Mouse (Mus musculus) left cerebral cortex, adult 18-20 months (tissue): Measurements from ENCODE around the gene Akap12. TPM values are rescaled to one million over a fixed set of nuclear protein-coding genes. Genes with fewer than 3 reads are reported as not detected.

Experiments used
- DNase-seq, 2 experiments: peaks; one replicate each; pipeline ENCODE4 v3.0.0; 2021 to 2022; ENCODE audit warnings: low spot score in 2 of 2, mixed read lengths in 1 of 2
- total RNA-seq, 2 experiments: library from RNA; stranded (reverse); gene quantifications; 2 replicates each; pipeline ENCODE4 v1.2.3; 2021

The Akap12 gene
- total RNA-seq, 2 experiments from 2014 or later: 17.5 to 19.2 TPM

- peak; percentile 29 to 36 for DNase-seq
These were observed 125.7 kb downstream of the Akap12 start for GRCm38 (mm10) chr10:4391851-4392250.

- no peak for DNase-seq
These were observed 129.1 kb downstream of the Akap12 start for GRCm38 (mm10) chr10:4395321-4395720.

GRCm38 (mm10) chr10:4398058-4398457, 131.9 kb downstream of the Akap12 start:
- DNase-seq: no peak

- peak in 1 of 2 experiments; percentile 49 for DNase-seq
These were observed 138.8 kb downstream of the Akap12 start for GRCm38 (mm10) chr10:4404895-4405491.

GRCm38 (mm10) chr10:4405511-4405910, 139.3 kb downstream of the Akap12 start:
- no peak for DNase-seq

- no peak for DNase-seq
These were observed 141.0 kb downstream of the Akap12 start for GRCm38 (mm10) chr10:4407191-4407590.

Other genes with a start within 250 kb of the Akap12 start
- 10 to 100 TPM; 11.5 to 12.6 TPM for gene Zbtb2, start 121.7 kb downstream of the Akap12 start, total RNA-seq
- 10 to 100 TPM; 32.9 to 42.8 TPM for gene Rmnd1, start 166.0 kb downstream of the Akap12 start, total RNA-seq
- gene Armt1, start 166.1 kb downstream of the Akap12 start, total RNA-seq: 10 to 100 TPM; 22.5 to 23.8 TPM
- under 1 TPM; 0.47 to 0.98 TPM for gene Ccdc170, start 216.1 kb downstream of the Akap12 start, total RNA-seq